Mouse (Mus musculus) neural tube, embryonic 12.5 days (tissue): Measurements from ENCODE around the gene Polr3b. TPM values are rescaled to one million over a fixed set of nuclear protein-coding genes. Genes with fewer than 3 reads are reported as not detected.

Experiments used
- ATAC-seq: fragments of 200-750 bp; cut with Nextera tagmentation; 2 replicates; pipeline ENCODE4 v1.8.0; 2017; ENCODE audit warnings: low read depth, mild to moderate bottlenecking, moderate TSS enrichment, moderate library complexity; ENCODE audit not compliant: low FRiP score
- H3K27ac ChIP-seq: fragments of 300-500 bp; sonication (generic); 2 replicates; pipeline ENCODE4 v1.5.1; 2016
- H3K27me3 ChIP-seq: fragments of 300-500 bp; sonication (generic); replicated peaks from 2 replicates; pipeline ENCODE4 v1.6.1; 2016; ENCODE audit warnings: mild to moderate bottlenecking
- H3K36me3 ChIP-seq: fragments of 300-500 bp; sonication (generic); 2 replicates; pipeline ENCODE4 v1.6.1; 2016; ENCODE audit warnings: mild to moderate bottlenecking
- H3K4me1 ChIP-seq: fragments of 300-500 bp; sonication (generic); 2 replicates; pipeline ENCODE4 v1.6.1; 2016
- H3K4me2 ChIP-seq: fragments of 300-500 bp; sonication (generic); replicated peaks from 2 replicates; pipeline ENCODE4 v1.6.1; 2016; ENCODE audit warnings: mild to moderate bottlenecking
- H3K4me3 ChIP-seq: fragments of 300-500 bp; sonication (generic); 2 replicates; pipeline ENCODE4 v1.5.1; 2016
- H3K9ac ChIP-seq: fragments of 300-500 bp; sonication (generic); 2 replicates; pipeline ENCODE4 v1.6.1; 2016; ENCODE audit warnings: mild to moderate bottlenecking
- H3K9me3 ChIP-seq: fragments of 300-500 bp; sonication (generic); 2 replicates; pipeline ENCODE4 v1.6.1; 2016; ENCODE audit warnings: mild to moderate bottlenecking
- WGBS: fragments of 180-500 bp; shearing (Covaris S2); methylation state at CpG from one replicate; pipeline ENCODE4 v1.1.7; 2016; 5-methylcytosine and 5-hydroxymethylcytosine counted together
- polyA plus RNA-seq: library from polyadenylated mRNA; unstranded; fragments of >200 nt; fragmentation: Nextera tagmentation; extraction: Ambion mirVana; gene quantifications from 2 replicates; pipeline ENCODE4 v1.2.1, GENCODE M21; 2016

Gene Polr3b
- polyA plus RNA-seq, 1 experiment from 2014 or later, result 19.8 TPM

GRCm38 (mm10) chr10:84706543-84706942 lies 84.5 kb downstream of the Polr3b start:
- WGBS, result 19% methylated on average over 8 of the region's 8 CpGs
- ATAC-seq, result no peak

GRCm38 (mm10) chr10:84707226-84707625 lies 85.1 kb downstream of the Polr3b start:
- no peak overlapping the region for H3K4me3 ChIP-seq
- WGBS, result 23% methylated on average over 6 of the region's 6 CpGs
- peak overlapping the region; percentile 70; the same call in 1 of the 2 replicates for H3K27ac ChIP-seq
- H3K36me3 ChIP-seq, result peaks cover 4% of the 10 kb centered on the region; the same call in 1 of the 2 replicates
- no peaks in the 10 kb centered on the region for H3K9me3 ChIP-seq
- H3K9ac ChIP-seq, result no peak overlapping the region
- no peak for ATAC-seq
- H3K27me3 ChIP-seq, result no peaks in the 10 kb centered on the region
- H3K4me2 ChIP-seq, result no peak overlapping the region; the same call in 1 of the 2 replicates
- H3K4me1 ChIP-seq, result peaks cover 40% of the 10 kb centered on the region

More at GRCm38 (mm10) chr10:84706543-84706942, 84.5 kb downstream of the Polr3b start:
- Histone ChIP-seq H3K4me2 (no peak overlapping the region), H3K27me3 (no peaks in the 10 kb centered on the region), H3K36me3 (peaks cover 6% of the 10 kb centered on the region; the same call in 1 of the 2 replicates), H3K9me3 (no peaks in the 10 kb centered on the region), H3K4me1 (peaks cover 37% of the 10 kb centered on the region), H3K4me3 (no peak overlapping the region), H3K27ac (no peak overlapping the region), H3K9ac (no peak overlapping the region)

GRCm38 (mm10) chr10:84707752-84708530 lies 85.8 kb downstream of the Polr3b start:
- H3K36me3 ChIP-seq, result no peaks in the 10 kb centered on the region
- H3K4me2 ChIP-seq, result no peak overlapping the region
- H3K9ac ChIP-seq, result no peak overlapping the region
- peaks cover 47% of the 10 kb centered on the region for H3K4me1 ChIP-seq
- no peaks in the 10 kb centered on the region for H3K27me3 ChIP-seq
- peak; percentile 30; the same call in 1 of the 2 replicates for ATAC-seq
- no peaks in the 10 kb centered on the region for H3K9me3 ChIP-seq
- 8% methylated on average over 14 of the region's 14 CpGs for WGBS
- peak overlapping the region; percentile 70; the same call in 1 of the 2 replicates for H3K27ac ChIP-seq
- H3K4me3 ChIP-seq, result no peak overlapping the region

GRCm38 (mm10) chr10:84710192-84710591 lies 88.1 kb downstream of the Polr3b start:
- ATAC-seq, result peak; percentile 31; the same call in 1 of the 2 replicates
- Histone ChIP-seq H3K9ac (no peak overlapping the region), H3K27ac (no peak overlapping the region), H3K36me3 (peaks cover 9% of the 10 kb centered on the region; the same call in 1 of the 2 replicates), H3K9me3 (no peaks in the 10 kb centered on the region), H3K4me1 (peaks cover 70% of the 10 kb centered on the region), H3K27me3 (no peaks in the 10 kb centered on the region), H3K4me2 (peak overlapping the region; percentile 30; the same call in 1 of the 2 replicates), H3K4me3 (no peak overlapping the region)
- 13% methylated on average over 4 of the region's 4 CpGs for WGBS

GRCm38 (mm10) chr10:84710827-84711226 lies 88.7 kb downstream of the Polr3b start:
- Histone ChIP-seq H3K4me3 (no peak overlapping the region), H3K4me1 (peaks cover 69% of the 10 kb centered on the region), H3K27ac (no peak overlapping the region), H3K27me3 (no peaks in the 10 kb centered on the region), H3K9ac (no peak overlapping the region), H3K9me3 (no peaks in the 10 kb centered on the region), H3K36me3 (peaks cover 12% of the 10 kb centered on the region; the same call in 1 of the 2 replicates), H3K4me2 (no peak overlapping the region)
- ATAC-seq, result peak; percentile 77
- WGBS, result 8% methylated on average over 4 of the region's 4 CpGs

- Histone ChIP-seq H3K36me3 (peaks cover 18% of the 10 kb centered on the region), H3K27me3 (no peaks in the 10 kb centered on the region), H3K9me3 (no peaks in the 10 kb centered on the region), H3K4me3 (no peak overlapping the region), H3K9ac (no peak overlapping the region), H3K4me2 (peak overlapping the region; percentile 27), H3K4me1 (peaks cover 67% of the 10 kb centered on the region), H3K27ac (0 out of 2 replicates have a peak overlapping the region, but pooled peaks have one; percentile 15)
- 24% methylated on average over 8 of the region's 8 CpGs for WGBS
- peak; percentile 51 for ATAC-seq
These were observed 89.4 kb downstream of the Polr3b start for GRCm38 (mm10) chr10:84711479-84711878.

GRCm38 (mm10) chr10:84711940-84712339 lies 89.8 kb downstream of the Polr3b start:
- 41% methylated on average over 5 of the region's 5 CpGs for WGBS
- H3K4me1 ChIP-seq, result peaks cover 64% of the 10 kb centered on the region
- no peak for ATAC-seq
- H3K27me3 ChIP-seq, result no peaks in the 10 kb centered on the region
- peaks cover 19% of the 10 kb centered on the region for H3K36me3 ChIP-seq
- no peak overlapping the region for H3K27ac ChIP-seq
- H3K4me3 ChIP-seq, result no peak overlapping the region
- no peaks in the 10 kb centered on the region for H3K9me3 ChIP-seq
- H3K9ac ChIP-seq, result no peak overlapping the region
- H3K4me2 ChIP-seq, result no peak overlapping the region

- Histone ChIP-seq H3K4me1 (peaks cover 60% of the 10 kb centered on the region), H3K4me3 (no peak overlapping the region), H3K9ac (no peak overlapping the region), H3K27ac (no peak overlapping the region), H3K36me3 (peaks cover 19% of the 10 kb centered on the region), H3K27me3 (no peaks in the 10 kb centered on the region), H3K4me2 (no peak overlapping the region), H3K9me3 (no peaks in the 10 kb centered on the region)
- ATAC-seq, result no peak
- 54% methylated on average over 6 of the region's 6 CpGs for WGBS
These were observed 90.4 kb downstream of the Polr3b start for GRCm38 (mm10) chr10:84712532-84712931.

- peaks cover 19% of the 10 kb centered on the region for H3K36me3 ChIP-seq
- H3K9me3 ChIP-seq, result no peaks in the 10 kb centered on the region
- no peak overlapping the region for H3K4me3 ChIP-seq
- H3K27ac ChIP-seq, result no peak overlapping the region
- 59% methylated on average over 10 of the region's 10 CpGs for WGBS
- H3K27me3 ChIP-seq, result no peaks in the 10 kb centered on the region
- H3K9ac ChIP-seq, result no peak overlapping the region
- peaks cover 62% of the 10 kb centered on the region for H3K4me1 ChIP-seq
- H3K4me2 ChIP-seq, result no peak overlapping the region
- ATAC-seq, result no peak
These were observed 91.0 kb downstream of the Polr3b start for GRCm38 (mm10) chr10:84713043-84713442.

- no peak overlapping the region for H3K27ac ChIP-seq
- 92% methylated on average over 7 of the region's 7 CpGs for WGBS
- no peaks in the 10 kb centered on the region for H3K27me3 ChIP-seq
- H3K9ac ChIP-seq, result no peak overlapping the region
- H3K9me3 ChIP-seq, result no peaks in the 10 kb centered on the region
- ATAC-seq, result no peak
- H3K4me1 ChIP-seq, result peaks cover 40% of the 10 kb centered on the region
- peaks cover 26% of the 10 kb centered on the region for H3K36me3 ChIP-seq
- no peak overlapping the region for H3K4me3 ChIP-seq
- H3K4me2 ChIP-seq, result no peak overlapping the region
These were observed 93.5 kb downstream of the Polr3b start for GRCm38 (mm10) chr10:84715639-84716038.

- Histone ChIP-seq H3K27me3 (no peaks in the 10 kb centered on the region), H3K27ac (no peak overlapping the region), H3K4me1 (peaks cover 37% of the 10 kb centered on the region), H3K4me3 (no peak overlapping the region), H3K9me3 (no peaks in the 10 kb centered on the region), H3K36me3 (peaks cover 35% of the 10 kb centered on the region), H3K9ac (no peak overlapping the region), H3K4me2 (no peak overlapping the region)
- WGBS, result 96% methylated on average over 7 of the region's 7 CpGs
- no peak for ATAC-seq
These were observed 94.5 kb downstream of the Polr3b start for GRCm38 (mm10) chr10:84716581-84716980.

GRCm38 (mm10) chr10:84722711-84723110 lies 100.6 kb downstream of the Polr3b start:
- H3K36me3 ChIP-seq, result peaks cover 28% of the 10 kb centered on the region
- no peak overlapping the region for H3K4me2 ChIP-seq
- no peaks in the 10 kb centered on the region for H3K27me3 ChIP-seq
- 60% methylated on average over 12 of the region's 12 CpGs for WGBS
- H3K9ac ChIP-seq, result no peak overlapping the region
- no peak overlapping the region for H3K27ac ChIP-seq
- H3K4me3 ChIP-seq, result no peak overlapping the region
- H3K4me1 ChIP-seq, result peaks cover 14% of the 10 kb centered on the region
- no peak for ATAC-seq
- no peaks in the 10 kb centered on the region for H3K9me3 ChIP-seq
